Mouse (Mus musculus) T-helper 2 cell (primary cell): ENCODE results near the gene Rbpj.

ENCODE experiments used
- in situ Hi-C: fragments of 300-600 bp; cut with MboI, MseI; formaldehyde crosslinking; loops from one replicate; pipeline ENCODE4 v1.15.1; 2025; ENCODE audit warnings: high pct_unique_total_duplicates

Gene Rbpj

GRCm38 (mm10) chr5:53590179-53590765 lies 124.3 kb downstream of the Rbpj start:
- in situ Hi-C loops = loop anchor here (5.0 kb wide), 2 partner anchors 43 to 98 kb away; no protein-coding TSS in a partner anchor

- in situ Hi-C loops = loop anchor here (5.0 kb wide), 2 partner anchors 44 to 99 kb away; no protein-coding TSS in a partner anchor
These were observed 125.1 kb downstream of the Rbpj start for GRCm38 (mm10) chr5:53590875-53591682.

GRCm38 (mm10) chr5:53591683-53592050 lies 125.7 kb downstream of the Rbpj start:
- in situ Hi-C loops = loop anchor here (5.0 kb wide), 2 partner anchors 44 to 99 kb away; no protein-coding TSS in a partner anchor

GRCm38 (mm10) chr5:53593080-53593688 lies 127.2 kb downstream of the Rbpj start:
- in situ Hi-C loops = loop anchor here (5.0 kb wide), 2 partner anchors 46 to 101 kb away; no protein-coding TSS in a partner anchor

GRCm38 (mm10) chr5:53594274-53594673 lies 128.3 kb downstream of the Rbpj start:
- in situ Hi-C loops = loop anchor here (5.0 kb wide), 2 partner anchors 47 to 102 kb away; no protein-coding TSS in a partner anchor

- in situ Hi-C loops = loop anchor here (5.0 kb wide), 1 partner anchor 241 kb away; no protein-coding TSS in a partner anchor
These were observed 132.6 kb downstream of the Rbpj start for GRCm38 (mm10) chr5:53598510-53598909.

GRCm38 (mm10) chr5:53599116-53599515 lies 133.2 kb downstream of the Rbpj start:
- in situ Hi-C loops = loop anchor here (5.0 kb wide), 1 partner anchor 242 kb away; no protein-coding TSS in a partner anchor

- in situ Hi-C loops = no loop called here
These were observed 136.2 kb downstream of the Rbpj start for GRCm38 (mm10) chr5:53602194-53602593.

GRCm38 (mm10) chr5:53605450-53605849 lies 139.5 kb downstream of the Rbpj start:
- in situ Hi-C loops = no loop called here

- in situ Hi-C loops = no loop called here
These were observed 141.5 kb downstream of the Rbpj start for GRCm38 (mm10) chr5:53607230-53607996.

- in situ Hi-C loops = no loop called here
These were observed 152.9 kb downstream of the Rbpj start for GRCm38 (mm10) chr5:53618844-53619243.

GRCm38 (mm10) chr5:53632026-53632425 lies 166.1 kb downstream of the Rbpj start:
- in situ Hi-C loops = no loop called here

- in situ Hi-C loops = no loop called here
These were observed 170.8 kb downstream of the Rbpj start for GRCm38 (mm10) chr5:53636795-53637194.

- in situ Hi-C loops = no loop called here
These were observed 171.3 kb downstream of the Rbpj start for GRCm38 (mm10) chr5:53637206-53637605.

- in situ Hi-C loops = no loop called here
These were observed 172.7 kb downstream of the Rbpj start for GRCm38 (mm10) chr5:53638647-53639046.

- in situ Hi-C loops = no loop called here
These were observed 180.7 kb downstream of the Rbpj start for GRCm38 (mm10) chr5:53646669-53647068.

GRCm38 (mm10) chr5:53647358-53647757 lies 181.4 kb downstream of the Rbpj start:
- in situ Hi-C loops = no loop called here

GRCm38 (mm10) chr5:53656596-53656995 lies 190.6 kb downstream of the Rbpj start:
- in situ Hi-C loops = no loop called here

- in situ Hi-C loops = no loop called here
These were observed 192.0 kb downstream of the Rbpj start for GRCm38 (mm10) chr5:53657925-53658324.

- in situ Hi-C loops = no loop called here
These were observed 195.6 kb downstream of the Rbpj start for GRCm38 (mm10) chr5:53661508-53661907.

- in situ Hi-C loops = no loop called here
These were observed 196.5 kb downstream of the Rbpj start for GRCm38 (mm10) chr5:53662413-53662812.
